Mouse (Mus musculus) MEL (cell line): ENCODE data around the gene Mccc1.

ENCODE experiments used
- CHD1 ChIP-seq: IDR thresholded peaks from 2 replicates; pipeline ENCODE4 v1.6.1; 2012; ENCODE audit warnings: low read depth, mild to moderate bottlenecking, inconsistent platforms, low read length, improper control_type of control experiment
- CHD2 ChIP-seq: IDR thresholded peaks from 2 replicates; pipeline ENCODE4 v1.6.1; 2011; ENCODE audit warnings: low read length, improper control_type of control experiment
- CTCF ChIP-seq, 3 experiments: IDR thresholded peaks in 2 of 3; conservative IDR thresholded peaks in 1 of 3; 2 replicates each; pipeline ENCODE4 v1.5.1; 2011 to 2012; ENCODE audit warnings: low read length in 3 of 3, low read depth in 2 of 3, mild to moderate bottlenecking in 2 of 3, improper control_type of control experiment in 1 of 3, inconsistent platforms in 1 of 3, mixed read lengths in 1 of 3, moderate library complexity in 1 of 3; ENCODE audit not compliant: control insufficient read depth in 1 of 3, insufficient read depth in 1 of 3, poor library complexity in 1 of 3, severe bottlenecking in 1 of 3
- EP300 ChIP-seq, 2 experiments: IDR thresholded peaks; 2 replicates each; pipeline ENCODE4 v1.6.1; 2011; ENCODE audit warnings: improper control_type of control experiment in 2 of 2, low read length in 2 of 2, low read depth in 1 of 2, mild to moderate bottlenecking in 1 of 2
- JUND ChIP-seq: IDR thresholded peaks from 2 replicates; pipeline ENCODE4 v1.6.1; 2011; ENCODE audit warnings: low read depth, mild to moderate bottlenecking, improper control_type of control experiment, low read length
- KAT2A ChIP-seq: conservative IDR thresholded peaks from 2 replicates; pipeline ENCODE4 v1.6.1; 2012; ENCODE audit warnings: low read depth, low read length, improper control_type of control experiment, inconsistent platforms
- MXI1 ChIP-seq: IDR thresholded peaks from 2 replicates; pipeline ENCODE4 v1.6.1; 2011; ENCODE audit warnings: mild to moderate bottlenecking, low read depth, low read length, improper control_type of control experiment
- POLR2A ChIP-seq, 2 experiments: IDR thresholded peaks; 2 replicates each; pipeline ENCODE4 v1.6.1; 2011 to 2012; ENCODE audit warnings: low read length in 2 of 2, mild to moderate bottlenecking in 2 of 2, control low read depth in 1 of 2, improper control_type of control experiment in 1 of 2, low read depth in 1 of 2, moderate library complexity in 1 of 2; ENCODE audit not compliant: control insufficient read depth in 1 of 2, insufficient read depth in 1 of 2, poor library complexity in 1 of 2
- RAD21 ChIP-seq: IDR thresholded peaks from 2 replicates; pipeline ENCODE4 v1.6.1; 2011; ENCODE audit warnings: mild to moderate bottlenecking, low read depth, low read length, improper control_type of control experiment
- SIN3A ChIP-seq: IDR thresholded peaks from 2 replicates; pipeline ENCODE4 v1.6.1; 2012; ENCODE audit warnings: low read length, improper control_type of control experiment, inconsistent platforms
- TAL1 ChIP-seq: IDR thresholded peaks from 2 replicates; pipeline ENCODE4 v1.6.1; 2012; ENCODE audit warnings: mild to moderate bottlenecking, inconsistent platforms, low read length, moderate library complexity, mixed read lengths
- USF1 ChIP-seq: IDR thresholded peaks from 2 replicates; pipeline ENCODE4 v1.6.1; 2014; ENCODE audit warnings: low read depth, mild to moderate bottlenecking, inconsistent platforms, low read length, improper control_type of control experiment, moderate library complexity
- ZC3H11A ChIP-seq: IDR thresholded peaks from 2 replicates; pipeline ENCODE4 v1.6.1; 2012; ENCODE audit warnings: low read depth, mild to moderate bottlenecking, inconsistent platforms, low read length, improper control_type of control experiment
- ZKSCAN1 ChIP-seq: IDR thresholded peaks from 2 replicates; pipeline ENCODE4 v1.6.1; 2012; ENCODE audit warnings: low read depth, mild to moderate bottlenecking, inconsistent platforms, low read length, improper control_type of control experiment, moderate library complexity

DNA sequence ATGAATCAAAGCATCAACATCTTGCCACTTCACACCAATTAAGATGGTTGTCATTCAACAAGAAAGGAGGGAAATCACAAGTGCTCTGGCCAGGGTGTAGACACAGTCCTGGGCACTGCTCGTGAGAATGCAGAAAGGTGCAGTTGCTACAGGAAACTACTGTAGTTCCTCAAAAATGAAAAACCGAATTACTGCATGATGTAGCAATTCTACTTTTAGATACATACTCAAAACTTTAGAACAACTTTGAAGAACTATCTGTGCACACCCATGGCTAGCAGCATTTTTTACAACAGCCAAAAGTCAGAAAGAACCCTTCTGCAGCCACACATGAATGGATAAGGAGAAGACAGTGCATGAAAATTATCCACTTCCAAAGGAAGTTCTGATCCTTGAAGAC is 34.0 kb downstream of the Mccc1 start:
- no peak for TF ChIP-seq CTCF (IDR thresholded peaks at IDR 0.05 in 2 of 3, conservative IDR thresholded peaks at IDR 0.05 in 1 of 3; ENCODE audit: control insufficient read depth in 1 of 3, insufficient read depth in 1 of 3, low read depth in 2 of 3, low read length in 3 of 3, poor library complexity in 1 of 3, severe bottlenecking in 1 of 3)
- peak; percentile 42; the same call in 1 of the 2 replicates for TF ChIP-seq MXI1
- TF ChIP-seq EP300 (IDR thresholded peaks at IDR 0.05; ENCODE audit: low read depth in 1 of 2, low read length in 2 of 2): peak; percentile 82 to 83
- TF ChIP-seq POLR2A (IDR thresholded peaks at IDR 0.05; ENCODE audit: control insufficient read depth in 1 of 2, insufficient read depth in 1 of 2, low read depth in 1 of 2, low read length in 2 of 2, poor library complexity in 1 of 2): no peak
- TF ChIP-seq JUND: no peak
- TF ChIP-seq USF1: no peak
- TF ChIP-seq CHD1: no peak
- no peak for TF ChIP-seq CHD2
- peak; percentile 70 for TF ChIP-seq SIN3A
- TF ChIP-seq RAD21: no peak
- TF ChIP-seq ZC3H11A: no peak
- no peak for TF ChIP-seq ZKSCAN1
- TF ChIP-seq KAT2A: no peak
- TF ChIP-seq TAL1: no peak
